Mouse (Mus musculus) ES-Bruce4 (cell line): Measurements from ENCODE around the gene Slc9a3r2. TPM values are rescaled to one million over a fixed set of nuclear protein-coding genes. Genes with fewer than 3 reads are reported as not detected.

Source experiments
- H3K27ac ChIP-seq: 2 replicates; pipeline ENCODE4 v1.5.1; 2012; ENCODE audit warnings: low read length, inconsistent platforms; ENCODE audit not compliant: insufficient read depth
- H3K27me3 ChIP-seq: 2 replicates; pipeline ENCODE4 v1.6.1; 2012; ENCODE audit warnings: mild to moderate bottlenecking, low read length, inconsistent platforms; ENCODE audit not compliant: control insufficient read depth, poor library complexity, insufficient read depth, severe bottlenecking
- H3K36me3 ChIP-seq: 2 replicates; pipeline ENCODE4 v1.6.1; 2012; ENCODE audit warnings: inconsistent platforms, mild to moderate bottlenecking, low read length, moderate library complexity; ENCODE audit not compliant: control insufficient read depth, poor library complexity, insufficient read depth, severe bottlenecking
- H3K4me1 ChIP-seq: one replicate; pipeline ENCODE4 v1.8.1; 2011; ENCODE audit warnings: low read length; ENCODE audit not compliant: control insufficient read depth, insufficient read depth
- H3K4me3 ChIP-seq: 2 replicates; pipeline ENCODE4 v1.5.1; 2011; ENCODE audit warnings: low read depth, mild to moderate bottlenecking, low read length
- H3K9ac ChIP-seq: 2 replicates; pipeline ENCODE4 v1.6.1; 2012; ENCODE audit warnings: low read depth, mild to moderate bottlenecking, inconsistent platforms; ENCODE audit not compliant: poor library complexity, severe bottlenecking
- H3K9me3 ChIP-seq: replicated peaks from 2 replicates; pipeline ENCODE4 v1.6.1; 2012; ENCODE audit warnings: mild to moderate bottlenecking, low read length, inconsistent platforms; ENCODE audit not compliant: control insufficient read depth, poor library complexity, insufficient read depth, severe bottlenecking
- CTCF ChIP-seq: IDR thresholded peaks from one replicate; pipeline ENCODE4 v1.8.1; 2011; ENCODE audit warnings: low read depth, low read length
- EP300 ChIP-seq: IDR thresholded peaks from 2 replicates; pipeline ENCODE4 v1.6.1; 2011; ENCODE audit warnings: low read depth, low read length; ENCODE audit not compliant: insufficient read depth
- POLR2A ChIP-seq: IDR thresholded peaks from one replicate; pipeline ENCODE4 v1.8.1; 2011; ENCODE audit warnings: low read length; ENCODE audit not compliant: insufficient read depth
- polyA plus RNA-seq: library from polyadenylated mRNA; stranded (reverse); fragments of >200 nt; gene quantifications from 2 replicates; pipeline ENCODE4 v1.2.4, GENCODE M21; 2011; ENCODE audit warnings: low read depth; ENCODE audit not compliant: missing spikeins, insufficient read depth, insufficient read length

Gene Slc9a3r2
- polyA plus RNA-seq, 1 experiment: 10.3 TPM

DNA sequence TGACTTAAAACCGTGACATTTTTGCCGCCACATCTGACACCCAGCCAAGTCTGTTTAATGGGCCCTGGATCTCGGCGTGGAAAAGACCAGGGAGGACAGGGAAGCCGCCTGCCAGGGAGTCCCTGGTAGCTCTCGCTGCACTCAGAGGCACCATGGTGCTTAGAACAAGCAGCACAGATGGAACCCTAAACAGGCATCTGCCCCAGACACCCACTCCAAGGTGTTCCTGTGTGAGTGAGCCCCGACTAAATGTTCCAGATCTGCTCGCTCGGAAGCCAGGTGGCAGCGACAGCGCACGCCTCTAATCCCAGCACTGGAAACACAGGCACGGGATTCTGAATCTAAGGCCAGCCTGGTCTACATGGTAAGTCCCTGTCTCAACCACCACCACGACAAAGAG, 20.1 kb downstream of the Slc9a3r2 start:
- Histone ChIP-seq H3K9me3 (no peaks in the 10 kb centered on the region), H3K4me3 (no peak overlapping the region), H3K27ac (no peak overlapping the region), H3K4me1 (no peaks in the 10 kb centered on the region), H3K36me3 (peaks cover 3% of the 10 kb centered on the region), H3K9ac (no peak overlapping the region), H3K27me3 (no peaks in the 10 kb centered on the region)
- no peak for TF ChIP-seq EP300
- TF ChIP-seq CTCF: no peak
- TF ChIP-seq POLR2A: no peak

DNA sequence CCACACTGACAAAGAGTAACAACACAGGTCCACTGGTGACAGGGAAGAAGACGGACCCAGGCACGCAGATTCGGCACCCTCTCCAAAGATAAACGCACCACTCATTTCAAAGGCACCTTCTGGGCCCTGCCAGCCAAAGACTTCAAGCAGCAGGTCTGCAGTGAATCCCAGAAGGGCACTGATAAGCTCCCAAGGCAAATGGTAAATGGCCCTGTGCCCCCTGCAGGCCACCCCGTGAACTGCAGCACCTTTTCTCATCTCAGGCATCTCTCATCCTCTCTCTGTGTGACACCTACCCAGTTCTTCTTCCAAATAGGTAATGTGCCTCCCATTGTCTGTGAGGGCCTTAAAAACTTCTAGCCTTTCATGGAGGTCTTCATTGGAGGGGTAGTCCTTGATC, 21.5 kb downstream of the Slc9a3r2 start:
- peak; percentile 87 for TF ChIP-seq CTCF
- no peak for TF ChIP-seq EP300
- Histone ChIP-seq H3K9me3 (no peaks in the 10 kb centered on the region), H3K4me1 (no peaks in the 10 kb centered on the region), H3K4me3 (no peak overlapping the region), H3K9ac (no peak overlapping the region), H3K27ac (no peak overlapping the region), H3K36me3 (peaks cover 3% of the 10 kb centered on the region), H3K27me3 (no peaks in the 10 kb centered on the region)

DNA sequence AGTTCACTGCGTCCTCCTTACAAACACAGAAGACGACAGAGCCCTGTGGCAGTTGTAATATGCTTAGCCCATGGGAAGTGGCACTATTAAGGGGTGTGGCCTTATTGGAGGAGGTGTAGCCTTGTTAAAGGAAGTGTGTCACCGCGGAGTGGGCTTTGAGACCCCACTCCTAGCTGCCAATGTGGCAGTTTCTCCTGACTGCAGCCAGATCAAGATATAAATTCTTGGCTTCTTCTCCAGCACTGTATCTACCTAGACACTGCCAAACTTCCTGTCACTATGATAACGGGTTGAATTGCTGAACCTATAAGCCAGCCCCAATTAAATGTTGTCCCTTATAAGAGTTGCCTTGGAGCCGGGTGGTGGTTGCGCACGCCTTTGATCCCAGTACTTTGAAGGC, 24.7 kb downstream of the Slc9a3r2 start:
- no peaks in the 10 kb centered on the region for H3K4me1 ChIP-seq
- peaks cover 8% of the 10 kb centered on the region for H3K36me3 ChIP-seq
- H3K9ac ChIP-seq: no peak overlapping the region
- H3K4me3 ChIP-seq: no peak overlapping the region
- no peaks in the 10 kb centered on the region for H3K27me3 ChIP-seq
- TF ChIP-seq EP300 (no peak), CTCF (no peak), POLR2A (no peak)
- no peaks in the 10 kb centered on the region for H3K9me3 ChIP-seq
- no peak overlapping the region for H3K27ac ChIP-seq

DNA sequence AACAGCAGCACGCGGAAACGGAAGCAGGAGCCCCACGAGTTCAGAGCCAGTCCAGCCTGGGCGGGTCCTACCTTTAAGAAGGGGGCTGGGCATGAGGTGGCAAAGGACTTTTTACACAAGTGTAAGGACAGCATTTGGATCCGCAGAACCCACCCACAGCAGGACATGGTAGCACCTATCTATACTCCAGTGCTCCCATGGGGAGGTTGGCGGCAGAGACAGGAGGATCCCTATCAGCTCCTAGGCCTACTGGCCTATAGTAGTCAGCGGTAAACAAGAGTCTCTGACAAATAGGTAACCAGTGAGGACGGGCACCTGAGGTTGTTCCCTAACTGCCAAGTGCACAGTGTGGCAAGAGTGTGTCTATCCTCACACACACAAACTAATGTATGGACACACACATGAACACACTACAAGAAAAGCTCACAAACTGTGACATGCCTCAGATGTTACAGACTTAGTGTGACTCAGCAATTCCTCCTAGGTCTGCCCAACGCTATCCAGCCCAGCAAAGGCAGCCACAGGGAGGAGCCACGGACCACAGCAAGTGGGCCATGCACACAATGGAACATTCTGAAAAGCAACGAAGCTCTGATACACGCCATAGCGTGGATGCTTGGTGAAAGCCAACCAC, 32.4 kb downstream of the Slc9a3r2 start:
- Histone ChIP-seq H3K27ac (0 out of 2 replicates have a peak overlapping the region, but pooled peaks have one; percentile 13), H3K4me1 (no peaks in the 10 kb centered on the region), H3K9me3 (no peaks in the 10 kb centered on the region), H3K27me3 (no peaks in the 10 kb centered on the region), H3K9ac (no peak overlapping the region), H3K36me3 (peaks cover 15% of the 10 kb centered on the region; the same call in 1 of the 2 replicates), H3K4me3 (no peak overlapping the region)
- no peak for TF ChIP-seq CTCF
- TF ChIP-seq POLR2A: no peak
- no peak for TF ChIP-seq EP300

DNA sequence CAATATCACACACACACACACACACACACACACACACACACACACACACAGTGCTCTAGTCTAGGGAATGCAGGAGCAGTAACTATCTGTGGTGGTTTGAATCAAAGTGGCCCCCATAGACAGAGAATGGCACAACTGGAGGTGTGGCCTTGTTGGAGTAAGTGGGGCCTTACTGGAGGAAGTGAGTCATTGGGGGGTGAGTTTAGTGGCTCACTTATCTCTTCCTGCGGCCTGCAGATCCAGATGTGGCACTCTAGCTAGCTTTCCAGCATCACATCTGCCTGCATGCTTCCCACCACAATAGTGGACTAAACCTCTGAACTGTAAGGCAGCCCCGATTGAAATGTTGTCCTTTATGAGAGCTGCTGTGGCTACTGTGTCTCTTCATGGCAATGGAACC, 39.4 kb downstream of the Slc9a3r2 start:
- Histone ChIP-seq H3K4me1 (no peaks in the 10 kb centered on the region), H3K4me3 (no peak overlapping the region), H3K36me3 (peaks cover 5% of the 10 kb centered on the region; the same call in 1 of the 2 replicates), H3K9me3 (no peaks in the 10 kb centered on the region), H3K27ac (no peak overlapping the region), H3K27me3 (no peaks in the 10 kb centered on the region), H3K9ac (no peak overlapping the region)
- TF ChIP-seq EP300 (no peak), POLR2A (no peak), CTCF (no peak)

DNA sequence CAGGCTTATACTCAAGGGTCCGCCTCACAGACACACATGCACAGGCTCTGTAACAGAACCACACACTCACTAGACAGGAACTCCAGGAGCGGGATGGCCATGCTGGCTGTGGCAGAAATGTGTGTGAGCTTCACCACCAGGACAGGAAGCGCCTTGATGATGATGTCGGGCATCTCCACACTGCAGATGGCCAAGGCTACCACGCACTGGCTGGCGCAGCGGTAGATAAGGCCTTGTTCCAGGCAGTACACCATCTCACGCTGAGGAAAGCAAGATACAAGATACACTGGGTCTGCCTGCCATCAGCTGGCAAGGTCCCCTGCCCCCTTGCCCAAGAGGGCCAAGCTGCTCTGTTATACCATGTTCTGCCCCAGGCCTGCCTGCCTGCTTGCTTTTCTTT, 41.3 kb downstream of the Slc9a3r2 start:
- no peak overlapping the region for H3K9ac ChIP-seq
- H3K27me3 ChIP-seq: no peaks in the 10 kb centered on the region
- peaks cover 3% of the 10 kb centered on the region; the same call in 1 of the 2 replicates for H3K36me3 ChIP-seq
- H3K27ac ChIP-seq: no peak overlapping the region
- no peak overlapping the region for H3K4me3 ChIP-seq
- H3K4me1 ChIP-seq: no peaks in the 10 kb centered on the region
- TF ChIP-seq CTCF (no peak), POLR2A (no peak), EP300 (no peak)
- H3K9me3 ChIP-seq: no peaks in the 10 kb centered on the region
